Mouse (Mus musculus) bone marrow macrophage, adult 2 months (primary cell): ENCODE data around the gene Cbx7.

ENCODE experiments used
- CTCF ChIP-seq: IDR thresholded peaks from 2 replicates; pipeline ENCODE4 v1.5.1; 2012; ENCODE audit warnings: low read depth, mild to moderate bottlenecking, low read length, moderate library complexity
- POLR2A ChIP-seq: IDR thresholded peaks from 2 replicates; pipeline ENCODE4 v1.6.1; 2012; ENCODE audit warnings: mild to moderate bottlenecking, low read depth, low read length, borderline replicate concordance

DNA sequence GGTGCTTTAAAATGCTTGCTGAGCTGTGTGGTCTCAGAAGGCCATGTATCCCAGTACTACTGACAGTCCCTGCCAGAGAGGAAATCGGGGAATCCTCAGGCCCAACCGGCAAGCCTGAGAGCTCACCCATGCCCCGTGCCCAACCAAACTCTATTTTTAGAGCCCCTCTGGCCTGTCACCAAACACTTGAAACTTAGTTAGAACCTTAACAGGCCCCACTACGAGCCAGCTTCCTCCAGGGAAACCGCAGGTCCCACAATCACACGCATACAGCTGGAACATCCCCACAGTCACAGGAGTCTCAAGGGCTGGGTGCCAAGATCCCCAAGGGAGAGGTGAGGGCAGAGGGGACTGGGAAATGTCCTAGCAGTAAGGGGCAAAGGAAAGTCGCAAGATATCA, 35.2 kb upstream of the Cbx7 start:
- TF ChIP-seq POLR2A, result no peak
- TF ChIP-seq CTCF, result no peak
